Mouse (Mus musculus): ENCODE measurements around the gene Wfdc13.
"Not testable (repeated sequence)": the region's sequence is repeated elsewhere in the genome, so short reads cannot be mapped to it uniquely, and the experiment has no call there.

The Wfdc13 gene

DNA sequence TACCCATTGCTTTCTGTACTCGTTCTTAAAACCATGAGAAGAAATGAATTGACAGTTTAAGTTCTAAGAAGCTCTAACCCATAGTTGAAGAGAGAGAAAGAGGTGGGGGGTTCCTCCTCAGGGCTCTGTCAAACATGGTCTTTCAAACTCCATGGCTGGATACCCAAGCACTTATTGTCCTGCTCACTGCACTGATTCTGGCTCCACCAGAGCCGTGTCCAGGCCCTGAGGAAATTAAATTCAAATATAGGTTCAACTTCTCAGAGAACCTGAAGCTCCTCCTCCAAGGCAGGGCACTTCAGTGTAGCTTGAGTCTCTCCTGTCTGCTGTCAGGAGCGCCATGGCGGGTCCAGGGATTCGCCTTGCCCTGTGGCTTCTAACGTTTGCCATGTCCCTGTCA is 30.1 kb downstream of the Wfdc13 start, which contains the start of gene Spint5:
Spint5 (plus strand) TSS at position 301 of the 400 bp plus-strand sequence.
- no peak for DNase-seq (ENCODE audit: extremely low spot score, low read depth, low spot score)

DNA sequence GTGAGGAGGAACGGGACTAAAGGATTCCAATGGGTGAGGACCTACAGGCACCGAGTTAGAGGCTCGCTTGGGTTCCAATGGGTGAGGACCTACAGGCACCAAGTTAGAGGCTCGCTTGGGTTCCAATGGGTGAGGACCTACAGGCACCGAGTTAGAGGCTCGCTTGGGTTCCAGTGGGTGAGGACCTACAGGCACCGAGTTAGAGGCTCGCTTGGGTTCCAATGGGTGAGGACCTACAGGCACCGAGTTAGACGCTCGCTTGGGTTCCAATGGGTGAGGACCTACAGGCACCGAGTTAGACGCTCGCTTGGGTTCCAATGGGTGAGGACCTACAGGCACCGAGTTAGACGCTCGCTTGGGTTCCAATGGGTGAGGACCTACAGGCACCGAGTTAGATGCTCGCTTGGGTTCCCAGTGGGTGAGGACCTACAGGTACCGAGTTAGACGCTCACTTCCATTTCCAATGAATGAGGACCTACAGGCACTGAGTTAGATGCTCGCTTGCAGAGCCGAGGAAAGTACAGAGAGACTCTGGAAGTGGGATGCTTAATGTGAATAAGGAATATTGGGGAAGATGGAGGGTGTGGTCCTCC is 31.4 kb downstream of the Wfdc13 start:
- not testable (repeated sequence) for DNase-seq (ENCODE audit: extremely low spot score, low read depth, low spot score)

DNA sequence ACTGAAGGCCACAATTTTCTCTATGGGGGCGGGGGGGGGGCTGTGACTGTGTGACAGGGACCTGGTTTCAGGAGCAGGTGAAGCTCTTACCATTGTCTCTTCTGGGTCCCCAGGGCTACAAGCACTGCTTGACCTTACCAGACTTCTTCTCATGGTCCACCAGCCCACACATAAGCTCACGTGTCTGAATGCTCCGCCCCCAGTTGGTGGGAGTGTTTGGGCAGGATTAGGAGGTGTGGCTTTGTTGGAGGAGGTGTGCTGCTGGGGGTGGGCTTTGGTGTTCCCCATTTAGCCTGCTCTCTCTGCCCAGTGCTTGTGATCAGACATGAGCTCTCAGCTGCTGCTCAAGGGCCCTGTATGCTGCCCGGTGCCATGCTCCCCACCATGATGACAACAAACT is 38.4 kb downstream of the Wfdc13 start:
- no peak for DNase-seq (ENCODE audit: extremely low spot score, low read depth, low spot score)

DNA sequence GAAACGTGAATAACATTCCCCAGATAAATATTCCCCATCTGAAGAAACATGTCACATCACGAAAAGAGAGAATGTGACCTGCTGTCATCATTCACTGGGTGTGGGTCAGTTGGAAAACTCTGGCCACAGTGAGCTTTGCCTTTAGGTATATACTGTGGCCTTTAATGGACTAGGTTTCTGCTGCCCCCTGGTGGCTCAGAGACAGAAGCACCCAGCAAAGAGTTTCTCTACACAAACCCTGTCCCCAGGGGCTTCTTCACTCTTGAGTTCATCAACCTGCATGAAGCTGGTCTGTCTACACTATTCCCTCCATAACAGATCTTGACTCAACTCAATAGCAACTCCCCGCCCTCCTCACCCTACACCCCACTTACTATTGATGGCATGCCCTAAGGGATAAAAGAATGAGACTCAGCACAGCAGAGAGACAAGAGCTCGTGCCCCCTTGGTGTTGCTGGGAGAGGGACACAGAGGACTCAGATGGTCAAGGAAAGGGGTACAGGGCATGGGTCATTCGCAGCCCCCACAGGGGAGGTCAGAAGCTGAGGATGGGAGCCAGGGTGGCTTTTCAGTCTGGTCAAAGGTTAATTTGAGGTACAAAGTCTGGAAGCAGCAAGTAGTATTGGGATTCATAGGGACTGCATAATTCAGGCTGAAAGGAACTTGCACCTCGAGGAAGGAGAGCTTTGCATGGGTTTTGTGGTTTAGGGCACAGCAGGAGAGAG is 41.1 kb downstream of the Wfdc13 start:
- DNase-seq (ENCODE audit: extremely low spot score, low read depth, low spot score) = peak; percentile 35

DNA sequence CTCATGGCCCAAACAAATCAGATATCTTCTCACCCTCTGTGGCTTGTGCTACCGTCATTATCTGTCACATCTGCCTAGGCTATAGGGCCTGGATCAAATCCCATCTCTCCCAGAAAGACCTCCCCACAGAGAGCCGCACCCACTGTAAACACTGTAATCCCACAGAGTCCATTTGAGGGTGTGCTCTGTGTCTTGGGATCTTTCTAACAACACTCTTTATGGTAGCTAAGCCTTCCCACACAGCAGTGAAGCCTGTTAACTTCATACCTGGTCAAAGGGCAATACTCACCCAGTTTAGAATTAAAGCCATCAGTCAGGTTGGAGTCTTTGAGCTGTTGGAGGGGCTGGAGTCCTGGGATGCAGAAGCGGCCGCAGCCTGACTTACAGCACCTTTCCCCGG is 46.8 kb downstream of the Wfdc13 start:
- DNase-seq (ENCODE audit: extremely low spot score, low read depth, low spot score) = no peak

DNA sequence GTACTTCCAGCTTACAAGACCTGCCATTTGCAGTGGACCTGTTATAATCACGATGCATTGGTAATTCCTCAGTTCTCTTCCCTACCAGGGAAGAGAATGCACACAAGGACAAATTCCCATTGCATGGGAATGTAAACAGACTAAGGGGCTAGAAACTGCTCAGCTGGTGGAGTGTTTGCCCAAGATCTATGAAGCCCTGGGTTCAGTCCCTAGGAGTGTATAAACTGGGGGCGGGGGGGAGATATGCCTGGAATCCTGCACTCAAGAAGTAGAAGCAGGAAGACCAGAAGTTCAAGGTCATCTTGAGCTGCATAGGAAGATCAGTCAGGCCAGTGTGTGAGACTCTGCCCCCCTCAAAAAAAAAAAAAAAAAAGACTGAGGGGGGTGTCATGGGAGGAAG is 48.4 kb downstream of the Wfdc13 start:
- DNase-seq (ENCODE audit: extremely low spot score, low read depth, low spot score) = no peak

DNA sequence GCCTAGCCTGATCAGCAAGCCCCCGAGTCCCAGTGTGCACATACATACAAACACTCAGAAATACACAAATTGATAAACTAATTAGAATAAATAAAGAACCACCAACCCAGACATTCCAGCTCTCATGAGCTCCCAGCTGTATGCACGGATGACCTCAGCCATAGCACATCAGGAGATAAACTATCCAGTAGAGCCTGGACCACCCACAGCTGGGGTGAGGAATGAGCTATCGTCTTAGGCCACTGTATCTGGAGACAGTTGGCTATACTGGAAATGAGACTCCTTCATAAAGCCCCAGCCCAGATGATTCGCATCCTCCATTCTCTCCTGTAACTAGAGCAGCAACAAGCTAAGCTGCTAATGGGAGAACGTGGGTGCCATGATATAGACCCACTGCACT is 49.9 kb downstream of the Wfdc13 start:
- no peak for DNase-seq (ENCODE audit: extremely low spot score, low read depth, low spot score)

DNA sequence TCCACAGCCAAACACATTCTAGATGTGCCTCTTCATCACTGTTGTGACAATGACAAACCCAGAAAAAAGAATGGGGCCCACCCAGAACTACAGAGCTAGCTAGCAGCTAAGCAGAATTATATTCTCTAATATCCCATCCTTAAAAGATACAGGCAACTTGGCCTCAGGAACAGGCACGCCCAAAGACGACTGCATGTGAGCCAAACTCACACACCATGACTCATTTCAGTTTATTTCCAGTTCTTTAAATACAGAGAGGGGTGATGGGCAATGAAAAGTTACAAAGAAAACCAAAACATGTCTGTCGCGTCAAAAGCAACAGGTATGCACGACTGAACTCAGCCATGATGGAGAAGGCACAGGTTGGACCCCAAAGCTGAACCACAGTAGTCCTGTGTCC is 50.5 kb downstream of the Wfdc13 start:
- no peak for DNase-seq (ENCODE audit: extremely low spot score, low read depth, low spot score)
